Mouse (Mus musculus) frontal cortex, adult 2 months (tissue): ENCODE measurements around the gene Itga11. TPM values are rescaled to one million over a fixed set of nuclear protein-coding genes. Genes with fewer than 3 reads are reported as not detected.
A peak's percentile ranks its signal among the peaks of the same experiment; 100 is the strongest.

Experiments used
- DNase-seq, 2 experiments: peaks; one replicate each; pipeline ENCODE4 v3.0.0; 2022; ENCODE audit warnings: low spot score in 1 of 2; ENCODE audit errors: extremely low spot score in 1 of 2
- polyA plus RNA-seq: library from polyadenylated mRNA; depleted of rRNA; stranded (reverse); fragments of >200 nt; gene quantifications from 2 replicates; pipeline ENCODE4 v1.2.3, GENCODE M21; 2012

The Itga11 gene
- polyA plus RNA-seq, 1 experiment, result 0.76 TPM

DNA sequence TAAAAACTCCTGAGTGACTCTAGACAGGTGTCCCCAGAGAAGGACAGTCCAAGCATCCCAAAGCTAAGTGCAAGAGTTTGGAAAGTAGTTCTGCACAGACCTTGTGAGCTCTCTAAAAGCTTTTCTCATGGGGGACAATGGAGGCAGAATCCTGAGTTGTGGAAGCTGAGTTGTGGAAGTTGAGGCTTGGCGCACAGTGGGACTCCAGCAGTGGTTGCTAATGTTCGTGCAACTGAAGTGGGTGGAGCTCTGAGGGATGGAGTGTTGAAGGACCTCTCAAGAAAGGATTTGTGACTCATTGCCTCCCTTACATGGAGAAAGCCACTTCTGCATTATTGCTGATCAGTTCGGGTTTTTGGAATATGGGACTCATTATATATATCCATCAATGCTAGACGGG, 1.8 kb downstream of the Itga11 start:
- DNase-seq, result no peak

DNA sequence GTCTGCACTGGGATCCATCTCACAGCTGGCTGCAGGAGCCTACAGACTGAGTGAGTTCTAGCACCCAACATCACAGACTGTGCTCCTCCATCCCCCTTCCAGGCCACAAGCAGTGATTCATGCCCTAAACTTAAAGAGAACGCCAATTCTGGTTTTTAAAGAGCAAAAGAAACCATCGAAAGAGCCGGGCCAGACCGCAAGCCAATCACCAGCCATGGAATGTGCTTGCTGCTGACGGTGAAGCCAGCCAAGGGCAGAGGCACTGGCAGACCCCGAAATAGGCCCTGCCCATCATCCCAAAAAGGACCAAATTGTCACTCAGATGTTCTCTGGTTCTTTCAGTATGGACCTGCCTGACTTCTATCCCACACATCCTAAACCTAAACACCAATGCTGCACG, 6.7 kb downstream of the Itga11 start:
- DNase-seq, result no peak

GRCm38 (mm10) chr9:62689748-62690147, 12.1 kb downstream of the Itga11 start:
- DNase-seq, result no peak

DNA sequence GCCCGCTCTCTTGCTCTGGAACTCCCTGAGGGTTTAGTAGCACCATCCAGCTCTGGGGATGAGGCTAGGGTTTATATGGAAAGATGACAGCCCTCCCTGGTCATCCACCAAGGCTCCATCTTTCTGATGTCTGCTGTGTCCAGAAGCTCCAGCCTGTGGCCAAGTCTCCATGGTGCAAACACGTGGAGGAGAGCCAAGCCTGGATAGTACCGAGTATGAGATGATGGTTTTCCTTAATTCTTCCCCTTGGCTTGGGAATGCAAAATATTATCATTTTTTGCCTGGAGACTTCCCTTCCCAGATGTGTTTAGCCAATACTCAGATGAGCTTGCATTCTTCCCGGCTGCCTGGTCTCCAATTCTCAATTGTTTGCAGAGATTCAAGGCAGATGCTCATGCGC, 16.4 kb downstream of the Itga11 start:
- DNase-seq, result no peak

- no peak for DNase-seq
Observed at GRCm38 (mm10) chr9:62695210-62695609, 17.6 kb downstream of the Itga11 start.

GRCm38 (mm10) chr9:62696799-62697198, 19.2 kb downstream of the Itga11 start:
- DNase-seq, result no peak

- DNase-seq, result no peak
Observed at GRCm38 (mm10) chr9:62707267-62707666, 29.6 kb downstream of the Itga11 start.

GRCm38 (mm10) chr9:62707870-62708269, 30.2 kb downstream of the Itga11 start:
- DNase-seq, result no peak

DNA sequence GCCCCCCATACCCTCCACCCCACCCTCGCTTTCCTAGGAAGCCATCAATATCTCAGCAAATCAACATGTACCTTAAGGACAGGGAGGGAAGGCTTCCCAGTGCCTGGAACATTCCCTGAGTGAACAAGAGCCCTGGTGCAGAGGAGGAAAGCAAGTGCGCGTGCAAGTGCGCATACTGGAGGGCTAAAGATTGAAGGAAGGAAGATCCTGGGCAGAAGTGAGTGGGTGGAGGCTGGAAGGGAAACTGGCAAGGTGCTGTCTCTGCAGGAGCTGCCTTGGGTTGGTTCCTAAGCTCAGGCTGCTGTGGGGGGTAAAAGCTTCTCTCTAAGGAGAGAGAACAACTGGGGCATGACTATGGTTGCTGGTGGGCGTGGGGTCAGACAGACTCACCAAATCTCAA, 32.4 kb downstream of the Itga11 start:
- DNase-seq, result peak in 1 of 2 experiments; percentile 64

GRCm38 (mm10) chr9:62712374-62712773, 34.7 kb downstream of the Itga11 start:
- peak in 1 of 2 experiments; percentile 51 for DNase-seq

DNA sequence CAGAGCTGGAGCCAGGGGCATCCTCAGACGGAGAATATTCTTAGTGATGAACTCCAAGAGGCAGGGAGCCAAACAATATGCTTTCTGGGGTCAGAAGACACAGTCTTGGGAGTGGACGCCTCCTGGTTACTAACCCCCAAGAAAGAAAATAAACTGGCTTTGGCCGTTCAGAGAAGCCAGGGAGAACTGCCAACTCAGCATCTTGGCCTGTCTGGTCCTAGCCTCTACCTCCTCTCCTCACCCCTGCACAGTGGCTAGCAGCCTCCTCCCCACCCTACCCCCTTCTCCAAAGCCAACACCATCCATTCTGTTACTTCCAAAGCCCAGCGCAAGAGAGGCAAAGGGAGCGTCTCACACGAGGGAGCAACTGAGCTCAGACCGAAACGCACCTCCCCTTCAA, 35.4 kb downstream of the Itga11 start:
- DNase-seq, result no peak

DNA sequence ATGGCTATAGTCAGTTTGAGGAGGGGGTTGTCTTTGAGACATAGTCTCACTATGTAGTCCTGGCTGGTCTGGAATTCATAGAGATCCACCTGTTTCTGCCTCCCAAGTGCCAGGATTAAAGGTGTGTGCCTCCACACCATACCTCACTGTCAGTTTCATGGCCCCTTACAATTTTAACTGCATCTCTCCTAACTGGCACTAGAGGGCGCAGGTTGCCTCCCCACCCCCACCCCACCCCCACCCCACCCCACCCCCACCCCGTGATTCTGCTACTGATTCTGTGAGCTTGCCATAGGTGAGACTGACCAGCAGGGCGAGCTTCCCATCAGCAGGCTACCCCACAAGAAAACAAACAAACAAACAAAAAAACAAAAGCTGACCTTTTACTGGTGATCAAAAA, 36.7 kb downstream of the Itga11 start:
- DNase-seq, result no peak

DNA sequence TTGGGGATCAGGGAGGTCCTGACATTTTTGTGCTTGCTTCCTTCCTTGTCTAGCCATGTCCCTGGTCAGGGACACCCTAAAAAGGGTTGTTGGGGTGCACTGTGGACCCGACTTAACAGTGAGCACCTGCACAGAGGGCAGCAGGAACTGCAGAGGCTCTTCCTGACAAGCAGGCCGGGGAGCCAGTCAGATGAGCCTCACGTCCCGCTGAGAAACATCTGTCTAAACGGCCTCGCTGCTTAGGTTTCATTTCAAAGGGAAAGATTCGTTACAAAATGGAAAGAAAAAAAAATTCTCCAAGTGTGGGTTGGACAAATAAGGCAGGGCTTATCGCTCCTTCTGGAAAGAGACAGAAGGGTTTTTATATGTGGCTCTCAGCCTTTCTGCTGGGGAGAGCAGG, 40.4 kb downstream of the Itga11 start:
- DNase-seq, result no peak

- no peak for DNase-seq
Observed at GRCm38 (mm10) chr9:62721791-62722190, 44.2 kb downstream of the Itga11 start.

GRCm38 (mm10) chr9:62722716-62723115, 45.1 kb downstream of the Itga11 start:
- peak; percentile 54 to 57 for DNase-seq

GRCm38 (mm10) chr9:62724175-62724574, 46.5 kb downstream of the Itga11 start:
- no peak for DNase-seq

DNA sequence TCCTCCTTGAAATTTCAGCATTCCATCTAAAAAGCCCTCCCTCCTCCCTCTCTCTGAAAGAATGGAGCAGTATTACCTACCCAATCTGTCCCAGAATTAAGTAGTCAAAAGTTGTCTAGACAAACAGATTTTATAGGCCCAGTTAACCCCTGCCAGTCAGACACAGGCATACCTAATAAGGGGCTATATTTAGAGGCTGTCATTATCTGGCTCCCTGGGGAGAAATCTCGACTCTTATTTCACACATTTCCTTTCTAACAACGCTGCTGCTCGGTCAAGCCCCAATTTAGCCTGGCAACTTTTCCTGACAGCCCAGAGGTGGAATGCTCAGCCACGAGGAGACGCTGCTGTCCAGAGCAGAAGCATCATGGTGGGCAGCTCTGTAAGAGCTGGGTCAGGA, 47.6 kb downstream of the Itga11 start:
- DNase-seq, result no peak

GRCm38 (mm10) chr9:62726472-62726871, 48.8 kb downstream of the Itga11 start:
- no peak for DNase-seq

GRCm38 (mm10) chr9:62744558-62745275, 67.1 kb downstream of the Itga11 start:
- peak in 1 of 2 experiments; percentile 44 for DNase-seq

DNA sequence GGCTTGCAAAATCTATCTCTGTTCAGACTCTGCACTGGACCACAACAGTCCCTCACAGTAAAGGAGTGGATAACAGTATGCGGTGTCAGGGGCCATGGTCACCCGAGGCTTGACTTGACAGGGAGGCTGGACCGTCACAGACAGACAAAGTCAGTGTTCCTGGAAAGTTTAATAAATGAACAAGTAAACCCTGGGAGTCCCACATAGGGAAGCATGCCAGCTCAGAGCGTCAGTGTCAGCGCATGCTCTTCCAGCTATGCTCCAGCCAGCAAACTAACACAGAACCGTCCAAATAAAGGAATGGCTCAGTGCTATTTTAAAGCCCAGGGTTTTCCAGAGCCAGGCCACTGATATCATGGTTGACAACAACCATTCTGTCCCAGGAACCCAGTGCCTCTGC, 69.0 kb downstream of the Itga11 start:
- no peak for DNase-seq

DNA sequence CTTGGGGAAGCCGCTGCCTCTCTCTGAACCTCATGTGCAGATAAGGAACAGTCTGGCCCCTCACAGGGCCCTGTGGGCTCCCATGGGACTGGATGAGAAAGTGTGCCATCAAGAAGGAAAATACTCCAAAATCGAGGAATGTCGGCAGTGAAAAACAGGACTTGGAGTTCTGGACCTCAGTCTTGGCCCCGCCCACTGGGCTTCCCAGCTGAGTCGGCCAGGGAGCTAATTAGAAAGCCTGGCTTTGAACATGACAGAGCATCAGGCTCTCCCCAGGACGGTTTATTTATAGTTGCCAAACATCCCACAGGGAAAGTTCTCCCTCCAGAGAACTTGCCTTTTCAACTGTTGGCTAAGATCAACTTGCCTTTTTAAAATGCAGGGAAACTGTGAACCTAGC, 72.0 kb downstream of the Itga11 start:
- no peak for DNase-seq

DNA sequence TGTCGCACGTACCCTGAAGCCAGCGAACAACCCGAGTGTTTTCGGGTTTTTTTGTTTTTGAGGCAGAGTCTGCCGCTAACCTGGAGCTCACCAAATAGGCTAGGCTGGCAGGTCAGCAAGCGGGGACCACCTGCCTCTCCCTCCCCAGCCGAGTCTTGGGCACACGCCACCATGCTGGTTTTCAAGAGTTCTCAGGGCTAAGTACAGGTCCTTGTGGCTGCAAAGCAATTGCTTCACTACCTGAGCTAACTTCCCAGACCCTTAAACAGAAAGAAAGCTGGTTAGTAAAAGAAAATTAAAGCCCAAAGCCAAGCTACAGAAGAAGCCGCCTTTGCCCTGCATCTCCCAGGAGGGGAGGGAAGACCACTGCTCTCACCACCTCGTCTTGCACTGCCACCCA, 72.8 kb downstream of the Itga11 start:
- DNase-seq, result no peak

DNA sequence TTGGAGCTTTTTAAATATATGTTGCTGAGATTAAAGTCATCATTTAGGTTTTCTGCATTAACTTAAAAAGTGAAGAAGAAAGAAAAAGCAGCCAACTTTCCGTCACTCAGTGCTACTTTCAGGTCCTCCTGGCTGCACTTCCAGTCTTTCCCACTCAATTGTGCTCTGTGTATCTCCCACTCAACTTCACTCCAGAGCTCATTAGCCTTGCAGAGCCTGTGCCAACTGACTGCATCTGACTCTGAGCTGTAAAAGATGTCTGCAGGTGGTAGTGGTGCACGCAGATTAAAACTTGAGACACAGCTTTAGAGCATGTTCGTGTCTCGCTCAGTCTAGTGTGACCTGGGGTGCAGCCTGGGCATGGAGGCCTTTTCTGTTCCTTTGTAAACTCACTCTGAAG, 80.7 kb downstream of the Itga11 start:
- DNase-seq, result peak; percentile 88 to 90
